Mouse (Mus musculus) adrenal gland, adult 2 months (tissue): ENCODE measurements around the gene Ttll4. TPM values are rescaled to one million over a fixed set of nuclear protein-coding genes. Genes with fewer than 3 reads are reported as not detected.

ENCODE experiments used
- DNase-seq: peaks from one replicate; pipeline ENCODE4 v3.0.0; 2021
- polyA plus RNA-seq: library from polyadenylated mRNA; depleted of rRNA; stranded (reverse); fragments of >200 nt; gene quantifications from 2 replicates; pipeline ENCODE4 v1.2.3, GENCODE M21; 2012
- total RNA-seq, 2 experiments: library from RNA; stranded (reverse); gene quantifications; 2 replicates each; pipeline ENCODE4 v1.2.3; 2021

Ttll4 gene
- total and polyA plus RNA-seq, 3 experiments: 12.9 to 21.9 (median 13.1) TPM

DNA sequence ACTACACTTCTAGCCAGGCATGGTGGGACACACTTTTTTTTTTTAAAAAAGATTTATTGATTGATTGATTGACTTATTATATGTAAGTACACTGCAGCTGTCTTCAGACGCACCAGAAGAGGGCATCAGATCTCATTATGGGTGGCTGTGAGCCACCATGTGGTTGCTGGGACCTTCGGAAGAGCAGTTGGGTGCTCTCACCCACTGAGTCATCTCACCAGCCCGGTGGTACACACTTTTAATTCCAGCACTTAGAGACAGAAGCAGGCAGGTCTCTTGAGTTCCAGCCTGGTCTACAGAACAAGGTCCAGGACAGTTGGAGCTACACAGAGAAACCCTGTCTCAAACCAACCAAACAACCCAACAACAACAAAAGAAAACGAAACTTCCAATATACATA lies 50.5 kb downstream of the Ttll4 start:
- no peak for DNase-seq

DNA sequence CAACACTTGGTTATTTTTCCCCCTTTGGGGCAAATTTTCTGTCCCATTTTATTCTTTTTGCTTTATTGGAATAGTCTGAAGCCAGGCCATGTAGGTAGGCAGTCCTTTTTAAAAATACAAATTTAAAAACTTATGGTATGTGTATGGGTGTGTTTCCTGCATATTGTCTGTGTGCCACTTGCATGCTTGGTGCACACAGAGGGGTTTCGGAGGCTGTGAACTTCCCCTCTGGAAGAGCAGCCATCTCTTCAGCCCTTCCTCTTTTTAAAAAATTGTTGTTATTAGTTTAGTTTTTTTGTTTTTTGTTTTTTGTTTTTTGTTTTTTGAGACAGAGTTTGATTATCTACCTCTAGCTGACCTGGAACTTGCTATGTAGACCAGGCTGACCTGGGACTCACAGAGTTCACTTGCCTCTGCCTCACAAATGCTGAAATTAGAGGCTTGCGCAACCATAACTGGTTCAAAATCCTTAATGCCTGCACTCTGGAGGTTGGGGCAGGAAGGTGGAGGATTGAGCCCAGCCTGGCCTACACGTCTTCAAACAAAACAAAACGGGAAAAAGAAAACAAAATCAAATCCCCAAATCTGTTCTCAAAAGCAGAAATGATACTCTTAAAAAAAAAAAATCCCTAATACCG lies 51.0 kb downstream of the Ttll4 start:
- peak; percentile 27 for DNase-seq

DNA sequence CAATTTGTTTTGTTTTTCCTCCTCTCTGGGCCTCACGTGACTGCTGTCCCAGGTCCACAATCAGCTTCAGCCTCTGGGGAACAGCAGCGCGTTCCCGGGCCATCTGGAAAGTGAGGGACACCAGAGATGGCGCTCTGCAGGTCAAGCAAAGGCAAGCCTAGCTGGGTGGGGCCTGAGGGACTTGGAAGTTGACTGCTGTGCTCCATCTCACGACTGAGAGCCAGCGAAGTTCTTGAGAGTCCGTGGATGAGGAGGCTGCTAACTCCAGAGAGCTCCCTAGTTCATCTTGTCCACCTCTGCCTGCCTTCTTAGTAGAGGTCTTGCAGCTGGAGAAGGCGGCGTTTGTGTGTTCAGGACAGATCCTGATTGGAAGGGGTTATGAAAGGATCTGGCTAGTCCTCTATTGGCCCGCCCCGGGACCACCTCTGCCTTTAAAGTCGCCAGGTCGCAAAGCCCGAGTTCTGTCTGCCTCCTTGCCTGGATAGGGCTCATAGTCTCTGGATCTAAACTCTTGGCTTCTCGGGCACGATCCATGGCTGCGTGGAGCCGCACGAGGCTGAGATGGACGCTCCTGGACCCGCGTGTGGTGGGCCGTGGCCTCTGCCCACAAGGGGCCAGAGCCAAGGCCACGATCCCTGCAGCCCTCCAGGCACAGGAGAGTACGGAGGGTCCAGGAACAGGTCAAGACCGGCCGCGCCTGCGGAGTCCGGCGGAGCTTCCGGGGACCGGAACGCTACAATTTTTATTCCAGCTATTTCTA lies 51.7 kb downstream of the Ttll4 start, which contains the start of gene Cyp27a1:
Cyp27a1 (plus strand) TSS at position 476 of the 760 bp plus-strand sequence.
- DNase-seq: peak; percentile 75

DNA sequence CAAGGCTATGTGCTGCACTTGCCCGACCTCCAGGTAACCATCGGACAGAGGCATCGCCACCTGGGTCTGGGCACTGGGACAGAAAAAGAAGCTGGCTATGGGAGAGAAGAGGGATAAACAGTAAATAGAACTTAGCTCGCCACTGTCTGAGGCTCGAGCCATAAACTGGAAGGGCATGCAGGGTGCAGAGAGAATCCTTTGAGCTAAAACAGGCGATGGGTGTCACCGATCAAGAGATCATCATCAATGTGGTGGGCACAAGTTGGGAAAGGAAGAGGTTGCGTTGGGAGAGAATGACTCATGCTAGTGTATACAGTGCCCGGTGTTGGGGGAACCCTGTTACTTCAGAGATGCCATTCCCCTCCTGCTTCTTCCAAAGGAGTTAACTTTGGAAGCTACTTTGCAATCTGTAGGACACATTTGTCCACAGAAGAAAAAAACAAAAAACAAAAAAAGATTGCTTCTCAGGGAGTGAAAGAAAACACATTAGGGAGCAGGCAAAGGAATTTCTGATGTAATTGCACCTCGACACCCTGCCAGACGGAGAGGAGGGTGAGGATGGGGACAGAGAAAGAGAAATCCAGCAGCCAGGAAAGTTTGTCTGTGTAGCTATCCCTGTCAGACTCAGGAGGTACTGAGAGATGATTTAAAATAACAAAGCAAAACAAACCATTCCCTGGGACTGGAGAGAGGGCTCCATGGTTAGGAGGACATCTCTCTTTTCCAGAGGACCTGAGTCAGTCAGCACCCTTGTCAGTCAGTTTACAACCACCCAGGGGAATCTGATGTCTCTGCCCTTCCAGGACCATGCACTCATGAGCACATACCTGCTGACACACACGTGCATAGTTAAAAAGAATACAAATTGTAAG lies 52.5 kb downstream of the Ttll4 start:
- DNase-seq: peak; percentile 11

GRCm38 (mm10) chr1:74714967-74715366 lies 53.4 kb downstream of the Ttll4 start:
- DNase-seq: no peak

DNA sequence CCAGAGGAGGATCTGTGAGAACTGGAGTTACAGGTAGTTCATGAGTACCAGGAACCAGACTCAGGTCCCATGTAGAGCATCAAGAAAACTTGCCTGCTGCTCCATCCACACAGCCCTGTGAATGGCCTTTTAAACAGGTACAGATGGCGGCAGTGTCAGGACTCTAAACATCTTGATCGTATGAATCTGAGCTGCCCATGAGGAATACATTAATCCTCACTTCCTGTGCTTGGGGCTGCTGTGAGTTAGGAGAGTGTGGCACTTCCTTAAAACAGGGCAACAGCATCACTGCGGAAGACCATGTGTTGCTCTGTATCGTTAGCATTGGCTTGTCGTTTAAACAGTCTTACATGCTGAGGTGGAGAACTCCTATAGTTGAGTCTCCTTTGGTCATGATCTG lies 53.9 kb downstream of the Ttll4 start:
- DNase-seq: no peak

DNA sequence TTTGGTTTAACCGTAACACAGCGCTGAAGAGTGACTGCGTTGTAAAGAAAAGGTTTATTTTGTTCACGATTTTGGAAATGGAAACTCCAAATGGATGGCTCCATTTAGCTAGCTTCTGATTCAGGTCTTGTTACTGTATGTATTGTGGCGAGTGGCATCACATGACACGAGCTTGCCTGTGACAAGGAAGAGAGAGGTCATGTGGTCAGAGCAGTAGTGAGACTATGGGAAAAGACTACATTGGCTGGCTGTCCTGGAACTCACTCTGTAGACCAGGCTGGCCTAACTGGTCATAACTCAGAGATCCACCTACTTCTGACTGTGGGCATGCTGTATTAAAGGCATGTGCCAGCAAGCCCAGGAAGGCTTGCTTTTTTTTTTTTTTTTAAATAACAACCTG lies 54.3 kb downstream of the Ttll4 start:
- no peak for DNase-seq

GRCm38 (mm10) chr1:74718113-74718512 lies 56.6 kb downstream of the Ttll4 start:
- DNase-seq: no peak

- DNase-seq: no peak
Observed at GRCm38 (mm10) chr1:74719281-74719680, 57.7 kb downstream of the Ttll4 start.

DNA sequence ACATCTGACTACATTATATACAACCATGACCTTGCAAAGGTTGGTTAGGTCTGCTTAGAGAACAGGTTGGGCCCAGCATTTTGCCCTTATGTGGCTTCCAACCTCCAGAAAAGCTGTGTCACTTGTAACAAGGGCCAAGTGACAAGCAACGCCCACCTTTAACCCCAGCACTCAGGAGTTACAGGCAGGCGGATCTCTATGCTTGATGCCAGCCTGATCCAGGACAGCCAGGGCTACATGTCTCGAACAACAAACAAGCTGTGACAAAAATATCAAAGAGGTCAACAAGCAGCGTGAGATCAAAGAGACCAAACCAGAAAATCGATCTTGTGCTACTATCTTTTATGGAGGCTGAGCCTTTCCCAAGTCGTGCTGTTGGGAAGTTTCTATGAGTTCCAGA lies 60.1 kb downstream of the Ttll4 start:
- no peak for DNase-seq

GRCm38 (mm10) chr1:74723748-74724147 lies 62.2 kb downstream of the Ttll4 start:
- DNase-seq: no peak

DNA sequence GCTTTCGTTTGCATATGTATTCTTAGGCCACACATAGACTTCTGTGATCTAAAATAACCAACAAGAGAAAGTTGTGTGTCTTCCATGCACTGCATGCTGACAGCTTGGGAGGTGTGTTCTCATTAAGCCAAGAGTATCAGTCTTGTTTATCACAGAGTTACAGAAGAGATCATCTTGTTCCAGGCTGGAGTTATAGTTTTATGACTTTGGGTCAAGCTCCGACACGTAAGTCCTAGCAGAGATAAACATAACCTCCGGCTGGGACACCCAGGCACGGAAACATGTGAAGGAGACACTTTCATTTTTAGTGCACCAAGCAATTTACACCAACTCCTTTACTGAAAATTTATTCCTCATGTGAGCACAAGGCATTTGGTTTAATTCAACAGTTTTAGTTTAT lies 64.6 kb downstream of the Ttll4 start:
- no peak for DNase-seq

GRCm38 (mm10) chr1:74726674-74727073 lies 65.1 kb downstream of the Ttll4 start:
- DNase-seq: no peak

DNA sequence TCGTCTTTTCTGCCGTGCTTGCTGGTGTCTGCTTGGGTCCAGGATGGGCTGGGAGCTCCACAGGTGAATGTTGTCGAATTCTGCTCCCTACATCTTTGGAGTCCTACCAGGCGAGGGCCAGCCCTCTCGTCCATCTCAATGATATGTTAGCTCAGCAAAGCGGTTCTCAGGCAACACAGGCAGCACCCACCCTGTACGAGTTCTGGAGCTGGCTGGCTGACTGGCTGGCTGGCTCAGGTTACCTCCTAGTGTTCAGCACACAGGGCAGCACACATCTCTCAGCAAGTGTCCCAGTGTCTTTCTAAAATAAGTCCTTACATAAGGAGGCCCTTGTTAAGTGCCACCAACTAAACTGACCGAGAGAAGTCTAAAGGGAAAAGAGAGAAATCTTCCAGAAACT lies 66.9 kb downstream of the Ttll4 start:
- DNase-seq: no peak

- DNase-seq: no peak
Observed at GRCm38 (mm10) chr1:74736977-74737376, 75.4 kb downstream of the Ttll4 start.

DNA sequence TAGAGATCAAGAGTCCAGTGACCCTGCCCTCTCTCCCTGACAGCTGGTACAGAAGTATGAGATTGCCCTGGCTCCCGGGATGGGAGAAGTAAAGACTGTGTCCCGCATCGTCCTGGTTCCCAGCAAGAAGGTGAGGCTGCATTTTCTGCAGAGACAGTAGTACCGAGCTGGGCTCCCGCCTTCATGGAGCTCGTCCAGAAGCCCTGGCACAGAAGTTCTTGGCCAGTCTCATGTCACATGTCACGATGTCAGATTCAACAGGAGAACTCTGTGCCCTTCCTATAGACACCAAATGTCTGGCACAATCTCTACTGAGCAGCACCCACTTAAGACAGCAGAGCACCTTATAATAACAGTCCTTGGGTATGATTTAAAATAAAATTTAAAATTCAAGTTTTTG lies 76.0 kb downstream of the Ttll4 start:
- DNase-seq: no peak

DNA sequence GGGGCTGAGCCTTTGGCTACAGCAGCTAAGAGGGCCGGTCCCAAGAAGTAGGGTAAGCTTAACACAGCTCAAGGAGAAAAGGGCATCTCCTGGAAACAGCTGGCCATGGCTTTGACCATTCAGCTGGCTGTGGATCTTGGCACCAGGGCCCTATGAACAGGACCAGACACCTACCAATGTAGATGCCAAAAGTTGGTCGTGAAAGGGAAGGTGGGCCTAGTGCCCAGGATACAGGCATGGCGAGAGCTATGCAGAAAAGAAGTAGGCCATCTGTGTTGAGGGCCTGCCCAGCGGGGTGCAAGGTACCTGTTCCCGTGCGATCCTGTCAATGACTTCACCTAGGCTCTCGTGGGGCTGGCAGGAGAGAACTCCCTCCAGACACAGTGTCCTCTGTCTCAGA lies 79.3 kb downstream of the Ttll4 start:
- no peak for DNase-seq

- no peak for DNase-seq
Observed at GRCm38 (mm10) chr1:74747335-74747734, 85.8 kb downstream of the Ttll4 start.

DNA sequence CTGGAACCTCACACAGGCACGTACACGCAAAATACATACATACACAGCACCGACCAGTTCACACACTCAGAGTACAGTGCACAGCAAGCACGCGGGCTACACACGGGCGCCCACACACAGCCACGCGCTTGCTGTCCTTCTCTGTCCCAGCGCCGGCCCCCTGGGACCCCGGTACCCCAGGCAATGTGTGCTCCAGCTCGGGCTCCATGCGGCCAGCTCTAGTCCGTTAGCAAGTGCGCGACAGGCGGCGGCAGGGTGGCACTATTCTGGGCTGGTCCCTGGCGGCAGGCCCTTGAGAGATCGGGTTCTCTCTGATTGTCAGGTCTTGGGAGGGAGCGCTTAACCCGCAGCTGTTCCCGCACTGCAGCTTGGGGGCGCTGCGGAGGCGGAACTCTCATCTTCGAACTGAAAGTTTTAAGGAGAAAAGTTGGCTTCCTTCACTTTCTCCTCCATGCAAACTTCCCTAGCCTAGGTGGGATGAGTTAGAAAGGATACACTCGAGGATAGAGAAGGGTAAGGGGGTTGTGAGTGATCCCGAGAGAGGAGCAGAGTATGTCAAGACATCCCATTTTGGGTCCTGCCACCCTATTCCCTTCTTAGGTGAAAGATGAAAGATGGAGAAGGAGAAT lies 87.2 kb downstream of the Ttll4 start, which contains the start of gene Prkag3:
Prkag3 (minus strand) TSS at position 579 of the 629 bp plus-strand sequence.
- peak; percentile 74 for DNase-seq

DNA sequence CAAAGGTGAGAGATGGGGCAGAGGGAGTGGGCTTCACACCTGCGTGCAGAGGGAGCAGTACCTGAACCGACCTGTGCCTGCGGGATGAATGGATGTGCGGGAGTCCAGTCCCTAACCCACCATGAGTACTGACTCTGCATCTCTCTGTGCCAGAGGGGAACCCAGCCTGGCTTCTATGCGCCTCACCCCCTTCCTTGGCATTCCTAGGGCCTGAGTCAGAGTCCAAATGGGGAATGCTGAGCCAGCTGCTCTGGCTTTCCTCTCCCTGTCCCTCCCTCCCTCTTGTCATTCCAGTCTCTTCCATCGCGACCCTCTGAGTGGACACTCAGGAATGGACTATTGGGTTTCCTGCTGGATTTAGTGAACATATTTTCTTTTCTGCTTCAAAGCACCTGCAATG lies 87.8 kb downstream of the Ttll4 start:
- peak; percentile 76 for DNase-seq

DNA sequence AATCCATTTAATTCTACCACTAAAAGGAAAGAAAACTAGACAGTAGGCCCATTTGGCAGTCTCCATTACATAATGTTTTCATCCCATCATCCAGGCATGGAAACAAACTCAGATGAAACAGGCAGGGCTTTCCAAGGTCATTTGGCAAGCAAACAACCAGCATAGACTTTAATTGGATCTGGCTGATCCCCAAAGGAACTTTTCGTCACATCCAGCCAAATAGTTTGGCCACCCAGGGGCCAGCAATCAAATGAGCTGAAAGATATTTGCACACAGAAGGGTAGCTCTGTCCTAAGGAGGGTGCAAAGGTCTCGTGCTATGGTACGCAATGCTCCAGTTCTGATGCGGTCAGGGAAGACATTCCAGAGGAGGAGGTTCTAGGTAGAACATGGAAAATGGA lies 89.1 kb downstream of the Ttll4 start:
- DNase-seq: peak; percentile 14

DNA sequence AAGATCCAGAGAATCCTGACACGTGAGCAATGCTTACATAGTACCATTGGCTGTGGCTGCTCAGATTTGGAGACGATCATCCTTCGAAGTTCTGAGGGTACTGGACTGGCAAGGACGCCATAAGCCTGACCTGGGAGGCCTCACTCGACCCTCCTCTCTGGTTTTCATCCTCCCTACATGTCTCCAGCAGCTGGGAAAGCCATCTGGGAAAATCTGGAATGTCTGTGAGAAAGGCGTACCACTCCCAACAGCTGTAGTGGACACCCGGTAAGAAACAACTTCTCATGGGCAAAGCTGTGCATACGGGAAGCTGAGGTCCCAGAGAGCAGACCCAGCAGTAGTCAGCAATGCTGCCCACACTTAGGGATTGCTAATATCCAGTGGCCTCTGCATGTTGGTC lies 90.6 kb downstream of the Ttll4 start:
- no peak for DNase-seq
